Mouse (Mus musculus) layer of hippocampus, postnatal 10 days (tissue): ENCODE data around the gene Lrrfip2. TPM values are rescaled to one million over a fixed set of nuclear protein-coding genes. Genes with fewer than 3 reads are reported as not detected.
A peak's percentile ranks its signal among the peaks of the same experiment; 100 is the strongest.

Source experiments
- DNase-seq, 2 experiments: peaks; one replicate each; pipeline ENCODE4 v3.0.0; 2021; ENCODE audit warnings: low spot score in 2 of 2
- total RNA-seq, 2 experiments: library from RNA; stranded (reverse); gene quantifications; 2 replicates each; pipeline ENCODE4 v1.2.3; 2021

Lrrfip2 gene
- total RNA-seq, 2 experiments from 2014 or later: 29.1 to 30.2 TPM

DNA sequence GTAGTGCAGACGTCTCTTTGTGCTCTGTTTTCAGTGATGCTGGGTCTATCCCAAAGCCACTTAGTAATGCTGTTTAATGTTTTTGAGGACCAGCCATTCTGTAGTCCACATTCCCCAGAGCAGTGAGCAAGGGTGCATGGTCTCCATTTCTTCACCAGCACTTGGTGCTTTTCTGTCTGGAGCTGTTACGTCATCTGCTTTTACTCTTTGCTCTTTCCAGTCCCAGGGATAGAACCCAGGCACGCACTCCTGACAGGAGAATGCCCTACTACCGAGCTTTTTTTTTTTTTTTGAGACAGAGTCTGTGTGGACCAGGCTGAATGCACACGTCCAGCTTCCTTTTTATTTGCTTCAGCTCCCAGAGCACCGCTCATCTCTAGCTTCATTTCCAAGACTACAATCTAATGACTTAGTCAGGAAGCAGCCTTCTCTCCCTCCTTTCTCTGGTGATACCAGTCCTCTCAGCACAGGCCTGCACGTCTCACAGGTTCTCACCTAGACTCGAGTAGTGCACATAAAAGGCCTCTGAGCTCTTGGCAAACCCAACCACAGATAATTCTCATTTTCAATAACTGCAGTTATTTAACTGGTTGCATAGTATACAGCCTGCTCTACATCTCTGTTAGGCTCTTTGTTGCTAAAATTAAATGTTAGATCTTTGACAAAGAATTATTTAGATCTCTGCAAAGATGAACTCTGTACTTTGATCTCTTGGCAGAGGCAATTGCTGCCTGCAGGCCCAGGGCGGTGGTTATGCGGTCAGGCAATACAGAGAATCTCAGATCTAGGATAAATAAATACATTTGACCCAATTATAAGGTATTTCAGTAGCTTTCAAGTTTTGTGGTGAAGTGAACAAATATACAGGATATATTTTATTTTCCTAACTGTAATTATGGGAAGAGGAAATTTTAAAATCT lies 94.0 kb downstream of the Lrrfip2 start:
- no peak for DNase-seq

DNA sequence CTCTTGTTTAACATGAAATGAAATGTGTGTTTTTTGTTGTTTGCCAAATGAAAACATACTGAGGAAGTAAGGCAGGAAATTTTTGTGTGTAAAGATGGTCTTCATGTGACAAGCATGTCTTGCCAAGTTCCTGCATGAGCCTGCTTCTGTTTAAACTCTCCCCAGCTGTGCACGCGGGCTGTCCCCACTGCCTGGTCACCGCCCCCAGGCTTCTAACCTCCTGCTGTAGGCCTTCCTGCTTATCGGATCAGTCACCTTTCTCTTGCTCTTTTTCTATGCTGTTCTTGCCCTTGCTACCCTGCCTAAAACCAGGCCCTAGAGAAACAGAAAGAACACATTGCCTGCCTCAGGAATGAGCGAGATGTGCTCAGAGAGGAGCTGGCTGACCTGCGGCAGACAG lies 96.1 kb downstream of the Lrrfip2 start:
- no peak for DNase-seq

DNA sequence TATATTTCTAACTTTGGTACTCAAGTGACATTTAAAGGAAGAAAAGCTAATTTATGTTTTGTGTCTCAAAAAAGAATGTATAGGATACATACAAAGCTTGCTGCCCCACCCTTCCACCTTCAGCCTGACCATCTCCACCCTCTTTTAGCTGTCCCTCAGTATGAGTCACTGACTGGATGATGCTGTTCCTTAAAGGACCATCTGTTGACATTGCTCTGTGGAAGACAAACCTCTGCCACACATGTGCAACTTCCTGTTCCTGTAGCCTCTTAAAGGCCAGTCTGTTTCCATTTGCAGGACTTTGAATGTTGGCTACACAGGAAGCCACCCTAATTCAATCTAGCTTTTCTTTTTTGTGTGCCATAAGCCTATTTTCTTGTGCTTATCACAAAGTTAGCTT lies 99.0 kb downstream of the Lrrfip2 start:
- DNase-seq: no peak

DNA sequence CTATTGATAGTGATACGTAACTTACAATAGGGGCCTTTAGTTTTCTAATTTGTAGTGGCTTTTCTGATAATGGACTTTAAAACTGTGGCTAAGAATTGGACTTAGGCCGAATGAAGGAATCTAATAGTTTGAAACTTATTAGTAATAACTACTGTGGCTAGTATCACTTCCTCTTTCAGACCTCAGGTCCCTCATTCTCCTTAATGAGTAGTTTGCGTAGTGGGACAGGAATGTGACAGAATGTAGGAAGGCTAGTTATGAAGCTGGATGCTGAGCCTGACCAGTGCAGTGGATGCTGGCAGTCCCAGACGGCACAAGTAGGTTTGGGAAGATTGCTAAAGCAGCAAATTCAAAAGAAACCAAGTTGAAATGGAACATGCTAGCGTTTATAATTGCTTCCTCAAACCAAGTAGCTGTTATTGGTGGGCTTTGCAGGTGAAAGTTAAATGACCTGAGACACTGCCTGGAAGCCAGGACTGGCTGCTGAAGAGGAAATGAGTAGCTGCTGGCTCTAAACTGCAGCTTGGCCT lies 103.2 kb downstream of the Lrrfip2 start:
- no peak for DNase-seq

DNA sequence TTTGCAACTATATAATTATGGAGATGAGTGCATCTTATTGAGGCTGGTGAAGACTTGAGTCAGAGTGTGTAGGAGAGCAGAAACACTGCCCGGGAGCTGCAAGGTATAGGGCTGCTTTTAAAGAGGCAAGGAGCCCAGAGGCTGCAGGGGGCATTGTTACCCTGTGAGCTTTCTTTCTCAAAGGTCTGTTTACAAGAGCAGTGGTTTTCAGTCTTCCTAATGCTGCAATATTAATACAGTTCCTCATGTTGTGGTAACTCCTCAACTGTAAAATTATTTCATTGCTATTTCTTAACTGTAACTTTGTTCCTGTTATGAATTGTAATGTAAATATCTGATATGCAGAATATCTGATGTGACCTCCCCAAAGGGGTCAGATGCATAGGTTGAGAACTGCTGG lies 104.2 kb downstream of the Lrrfip2 start:
- no peak for DNase-seq

DNA sequence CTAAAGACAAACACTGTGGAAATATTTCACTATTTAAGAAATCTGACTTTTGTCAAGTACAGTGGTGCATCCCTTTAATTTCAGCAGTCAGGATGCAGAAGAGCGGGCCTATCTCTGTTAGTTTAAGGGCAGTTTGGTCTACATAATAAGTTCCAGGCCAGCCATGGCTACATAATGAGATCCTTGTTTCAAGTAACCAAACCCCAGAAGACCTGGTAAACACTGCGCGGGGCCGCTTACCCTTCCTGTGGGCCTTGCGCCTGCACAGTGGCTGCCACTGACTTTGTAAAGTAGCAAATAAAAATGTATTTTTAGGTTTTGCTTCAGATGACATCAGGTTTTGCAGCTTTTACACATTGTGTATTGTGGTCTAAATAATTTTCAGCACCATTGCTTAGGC lies 106.0 kb downstream of the Lrrfip2 start:
- no peak for DNase-seq

DNA sequence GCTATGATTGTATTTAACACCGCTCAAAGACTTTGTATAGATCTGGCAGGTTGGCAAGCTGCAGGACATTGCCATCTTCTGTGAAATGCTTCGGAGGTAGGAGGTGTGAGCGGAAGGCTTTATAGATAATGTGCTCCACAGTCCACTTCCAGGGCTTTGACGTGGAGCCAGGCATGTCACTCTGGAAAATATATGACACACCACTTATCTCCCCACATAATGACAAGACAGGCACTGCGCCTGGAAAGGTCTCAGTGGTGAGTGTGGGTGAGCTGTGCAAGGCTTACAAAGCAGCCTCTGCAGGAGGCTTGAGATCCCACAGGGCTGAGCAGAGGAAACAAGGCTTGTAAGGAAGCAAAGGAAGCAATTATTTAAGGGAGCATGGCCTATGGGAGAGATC lies 111.1 kb downstream of the Lrrfip2 start:
- no peak for DNase-seq

DNA sequence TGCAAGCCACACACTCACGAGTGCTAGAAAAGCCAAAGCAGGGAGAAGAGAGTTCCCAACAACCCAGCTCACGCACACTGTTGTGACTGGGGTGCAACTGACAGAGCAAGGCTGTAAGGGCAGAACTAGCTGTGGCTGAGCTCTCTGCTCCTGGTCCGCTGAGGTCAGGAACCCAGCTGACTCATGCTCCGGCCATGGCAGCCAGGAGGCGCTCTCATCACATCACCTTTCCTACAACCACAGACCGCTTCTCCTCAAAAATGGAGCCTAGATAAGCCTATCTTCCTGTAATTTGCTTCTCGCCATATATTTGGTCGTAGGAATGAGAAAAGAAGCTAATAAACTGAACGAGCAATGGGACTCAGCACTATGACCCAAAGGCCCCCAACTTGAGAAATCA lies 117.3 kb downstream of the Lrrfip2 start:
- no peak for DNase-seq

DNA sequence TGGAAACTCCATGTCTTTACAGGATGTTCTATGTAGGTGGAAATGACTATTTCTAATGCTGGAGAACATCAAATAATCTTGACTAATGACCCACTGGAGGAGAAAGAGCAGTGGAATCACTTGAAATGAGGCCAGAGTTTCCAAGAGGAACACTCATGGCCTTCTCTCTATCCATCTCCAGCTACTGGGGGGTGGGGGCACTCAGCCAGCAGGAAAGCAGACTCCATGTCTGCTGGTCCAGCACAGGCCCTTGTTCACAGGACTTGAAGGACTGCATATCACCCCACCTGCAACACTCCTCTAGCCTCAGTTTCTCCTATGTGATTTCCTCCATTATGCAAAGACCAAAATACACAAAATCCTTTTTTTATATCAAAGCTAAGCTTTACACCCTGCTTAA lies 120.3 kb downstream of the Lrrfip2 start:
- DNase-seq: no peak

DNA sequence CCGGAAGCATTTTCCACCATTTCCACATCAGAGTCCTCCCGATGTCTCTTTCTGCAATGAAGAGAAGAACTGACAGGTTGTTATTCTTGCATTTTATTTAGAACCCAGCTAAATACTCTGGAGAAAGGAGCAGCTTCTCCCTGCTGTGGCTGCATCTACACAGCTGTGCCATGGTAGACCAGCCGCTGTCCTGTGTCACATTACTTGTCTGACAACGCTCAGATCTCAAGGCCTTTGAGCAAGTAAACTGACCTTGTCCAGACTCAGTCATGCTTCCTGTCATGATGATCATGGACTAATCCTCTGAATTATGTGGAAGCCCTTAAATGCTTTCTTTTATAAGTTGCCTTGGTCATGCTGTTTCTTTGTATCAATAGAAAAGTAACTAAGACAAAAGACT lies 122.4 kb downstream of the Lrrfip2 start:
- DNase-seq: no peak

DNA sequence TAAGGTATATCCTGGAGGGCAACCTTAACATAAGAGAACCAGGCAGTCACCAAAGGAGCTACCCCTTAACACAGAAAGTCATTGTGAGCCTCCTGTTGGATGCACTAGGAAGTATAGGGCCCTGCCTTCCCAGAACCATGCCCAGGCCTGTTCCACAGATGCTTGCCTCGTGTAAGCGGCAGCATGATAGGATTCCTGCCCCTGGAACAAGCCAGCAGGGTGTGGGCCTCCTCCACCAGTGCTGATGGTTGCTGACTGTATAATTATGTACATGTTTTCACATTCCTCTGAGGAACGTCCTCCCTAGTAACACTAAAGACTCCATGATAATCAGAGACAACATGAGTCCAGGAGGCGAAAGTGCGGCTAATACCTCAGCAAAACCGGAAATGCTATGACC lies 126.0 kb downstream of the Lrrfip2 start:
- DNase-seq: no peak

DNA sequence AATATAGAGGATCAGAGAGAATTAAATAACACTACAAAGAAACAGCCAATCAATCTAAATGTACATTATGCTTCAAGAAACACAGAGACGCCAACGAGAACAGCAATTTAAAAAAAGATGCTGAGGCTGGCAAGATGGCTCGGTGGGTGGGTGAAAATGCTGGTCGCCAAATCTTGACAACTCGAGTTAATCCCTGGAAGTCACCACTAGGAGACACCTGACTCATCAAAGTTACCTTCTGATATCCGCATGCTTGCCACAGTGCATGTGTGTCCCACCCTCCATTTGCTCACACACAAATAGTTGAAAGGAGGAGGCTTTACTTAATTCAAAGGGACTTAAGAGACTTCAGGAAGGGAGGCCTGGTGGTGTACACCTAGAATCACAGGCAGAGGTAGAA lies 128.2 kb downstream of the Lrrfip2 start:
- no peak for DNase-seq

DNA sequence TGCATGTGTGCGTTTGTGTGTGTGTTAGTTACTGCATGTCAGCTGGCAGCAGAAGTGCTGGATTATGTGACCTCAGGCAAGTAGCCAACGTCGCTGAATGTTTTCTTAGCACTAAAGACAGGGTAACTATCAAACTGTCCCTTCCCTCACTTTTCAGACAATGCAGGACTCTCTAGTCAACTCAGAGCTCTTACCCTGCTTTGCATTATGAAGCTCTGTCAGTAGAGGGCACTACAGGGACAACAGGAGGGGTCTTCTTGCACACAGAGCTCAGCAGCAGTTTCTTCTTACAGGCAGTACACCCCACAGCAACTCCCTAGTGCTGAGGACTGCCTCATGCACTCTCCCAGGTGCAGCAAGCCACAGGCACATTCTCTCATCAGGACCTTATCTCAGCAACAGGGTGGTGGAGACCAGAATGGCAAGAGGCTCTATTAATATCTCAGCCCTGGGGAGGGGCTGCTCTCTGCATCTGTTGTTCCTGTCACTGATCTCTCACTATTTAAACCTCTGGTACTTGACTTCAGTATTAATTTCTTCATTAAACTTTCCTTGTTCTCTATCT lies 130.4 kb downstream of the Lrrfip2 start:
- DNase-seq: peak; percentile 27 to 30

DNA sequence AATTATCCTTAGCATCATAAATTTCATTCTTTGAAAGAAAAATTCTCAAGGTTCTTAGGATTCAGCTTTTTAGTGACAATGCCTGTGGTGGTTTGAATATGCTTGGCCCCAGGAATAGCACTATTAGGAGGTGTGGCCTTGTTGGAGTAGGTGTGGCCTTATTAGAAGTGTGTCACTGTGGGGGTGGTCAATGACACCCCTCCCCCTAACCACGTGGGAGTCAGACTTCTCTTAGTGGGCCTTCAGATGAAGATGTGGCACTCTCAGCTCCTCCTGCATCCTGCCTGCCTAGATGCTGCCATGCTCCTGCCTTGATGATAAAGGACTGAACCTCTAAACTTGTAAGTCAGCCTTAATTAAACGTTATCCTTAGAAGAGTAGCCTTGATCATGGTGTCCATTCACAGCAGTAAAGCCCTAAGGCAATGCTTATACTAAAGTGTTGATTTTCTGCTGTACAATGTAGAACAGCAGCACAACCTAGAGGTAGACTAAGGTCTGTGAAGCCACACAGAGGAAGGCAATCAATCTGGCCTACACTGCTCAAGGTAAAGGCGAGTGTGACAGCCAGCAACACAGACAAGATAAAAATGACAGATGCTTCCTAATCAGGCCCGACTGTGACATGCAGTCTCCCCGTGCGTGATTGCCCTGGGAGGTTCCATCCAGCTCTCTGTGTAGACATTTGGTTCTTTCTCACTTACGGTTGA lies 134.9 kb downstream of the Lrrfip2 start:
- no peak for DNase-seq

DNA sequence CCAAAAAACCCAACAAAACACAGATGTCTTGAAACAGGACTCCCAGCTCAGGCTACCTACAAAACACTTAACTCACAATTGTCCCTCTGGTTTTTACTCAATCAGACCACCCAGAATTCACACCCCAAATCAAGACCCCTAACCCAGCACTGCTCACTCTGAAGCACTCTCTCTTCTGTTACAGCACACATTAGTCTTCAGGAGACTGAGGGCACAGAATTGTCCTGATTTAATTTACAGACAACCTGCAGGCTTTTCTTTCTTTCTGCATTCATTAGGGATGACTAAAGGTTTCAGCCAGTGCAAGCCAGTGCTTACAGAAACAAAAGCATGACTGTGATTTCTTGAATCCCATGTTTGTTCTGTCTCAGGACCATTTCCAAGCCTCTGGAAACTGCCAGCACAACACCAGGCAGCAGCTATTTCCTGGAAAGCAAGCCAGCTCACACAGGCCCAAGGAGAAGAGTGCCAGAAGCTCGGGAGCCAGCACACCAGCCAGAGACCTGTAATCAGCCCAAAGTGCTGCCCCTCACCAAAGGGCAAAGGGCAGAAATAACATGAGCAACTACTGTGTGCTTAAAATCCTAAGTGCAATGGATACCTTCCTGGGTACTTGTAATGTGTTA lies 143.1 kb downstream of the Lrrfip2 start:
- peak; percentile 42 to 57 for DNase-seq

DNA sequence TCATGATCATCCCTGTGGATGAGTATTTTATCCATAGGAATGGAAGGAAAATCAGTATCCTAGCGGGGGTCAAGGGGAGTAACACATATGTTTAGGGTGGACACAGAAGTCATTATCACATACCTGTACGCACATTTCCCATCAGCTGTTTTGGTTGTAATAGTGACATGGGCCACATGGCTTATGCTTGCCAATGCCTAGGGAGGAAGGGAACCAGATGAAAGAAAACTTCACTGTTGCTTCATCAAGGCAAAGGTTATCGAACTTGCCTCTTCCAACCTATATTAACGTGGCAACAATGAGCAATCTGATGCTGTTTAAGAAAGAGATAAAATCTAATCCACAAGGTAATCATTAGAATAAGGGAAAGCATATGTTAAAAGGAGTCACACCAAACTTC lies 144.0 kb downstream of the Lrrfip2 start:
- DNase-seq: no peak

DNA sequence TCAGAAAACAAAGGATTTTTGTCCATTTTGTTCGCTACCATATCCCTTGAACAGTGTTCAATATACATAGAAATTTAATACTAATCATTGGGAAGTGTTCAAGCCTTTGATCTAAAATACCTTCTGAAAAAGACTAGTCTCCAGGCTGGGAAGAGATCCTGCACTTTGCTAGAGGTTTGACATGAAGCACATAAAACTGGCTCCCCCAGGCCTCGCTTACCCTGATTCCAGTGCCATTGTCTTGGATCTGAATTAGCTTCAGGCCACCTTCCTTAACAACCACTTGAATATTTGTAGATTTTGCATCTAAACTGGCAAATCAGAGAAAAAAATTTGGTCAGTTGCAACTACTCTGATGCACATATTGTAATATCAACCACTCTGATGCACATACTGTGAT lies 150.6 kb downstream of the Lrrfip2 start:
- no peak for DNase-seq

DNA sequence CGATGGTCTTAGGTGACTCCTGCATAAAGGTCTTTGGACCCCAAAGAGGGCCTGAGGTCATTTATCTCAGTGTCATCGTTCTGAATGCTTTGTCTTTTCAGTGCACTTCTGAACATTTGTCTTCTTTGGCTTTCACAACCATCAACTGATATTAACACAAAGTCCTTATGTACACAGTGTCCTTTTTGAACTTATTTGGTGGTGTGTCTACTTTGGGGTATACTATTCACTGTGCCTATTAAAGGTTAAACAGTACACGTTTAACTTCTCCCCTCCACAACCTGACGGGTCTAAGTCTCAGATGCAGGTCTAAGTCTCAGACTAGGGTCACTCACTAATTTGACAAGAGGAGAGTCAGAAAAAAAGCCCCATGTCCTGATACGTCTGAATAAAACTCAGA lies 153.2 kb downstream of the Lrrfip2 start:
- no peak for DNase-seq

DNA sequence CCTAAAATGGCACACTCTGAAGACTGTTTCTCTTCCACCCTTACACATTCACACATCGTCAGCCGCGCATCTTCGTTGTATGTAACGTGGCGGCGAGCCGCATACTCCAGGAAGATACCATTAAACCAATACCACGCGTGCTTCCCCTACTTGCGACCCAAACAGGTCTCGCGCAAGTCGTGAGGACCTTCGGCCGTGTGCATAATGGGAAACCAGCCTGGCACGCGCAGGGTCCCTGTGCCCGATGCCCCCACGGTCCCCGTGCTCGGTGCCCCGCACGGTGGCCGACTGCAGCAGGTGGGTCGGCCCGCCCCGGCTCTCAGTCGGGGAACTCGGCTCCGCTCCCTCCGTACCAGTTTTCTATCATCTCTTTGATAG lies 153.7 kb downstream of the Lrrfip2 start:
- DNase-seq: no peak

DNA sequence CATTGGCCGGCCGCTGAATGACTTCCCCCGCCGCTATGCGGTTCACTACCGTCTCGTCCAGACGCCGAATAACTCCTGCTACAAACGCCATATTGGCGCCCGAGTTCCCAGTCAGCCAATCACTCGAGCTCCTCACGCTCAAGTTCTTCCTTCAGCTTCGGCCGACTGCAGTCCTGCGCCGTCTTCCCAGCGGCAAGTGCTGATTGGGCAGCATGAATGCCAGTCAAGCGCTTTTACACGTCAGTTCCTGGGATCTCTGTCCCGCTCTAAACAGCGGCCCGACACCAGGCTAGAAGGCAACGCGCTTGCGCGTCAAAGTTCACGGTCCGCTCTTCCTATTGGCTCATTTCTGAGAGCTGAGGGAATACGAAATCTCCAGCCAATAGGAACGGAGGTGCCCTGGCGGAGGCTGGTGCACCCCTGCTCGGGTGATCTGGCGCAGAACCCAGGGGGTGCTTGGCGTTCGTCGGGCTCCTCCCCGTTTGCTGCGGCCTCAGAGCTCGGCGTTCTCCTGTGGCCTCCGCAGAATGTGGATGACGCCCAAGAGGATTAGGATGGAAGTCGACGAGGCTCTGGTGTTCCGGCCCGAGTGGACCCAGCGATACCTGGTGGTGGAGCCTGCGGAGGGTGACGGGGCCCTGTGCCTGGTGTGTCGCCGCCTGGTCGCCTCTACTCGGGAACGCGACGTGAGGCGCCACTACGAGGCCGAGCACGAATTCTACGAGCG lies 154.2 kb downstream of the Lrrfip2 start, which contains the start of the genes Mlh1 and Epm2aip1:
Gene Mlh1, minus strand, starts transcription at position 358 of the 727 bp plus-strand sequence.
Gene Epm2aip1, plus strand, starts transcription at position 496 of the 727 bp plus-strand sequence.
- DNase-seq: peak; percentile 99

DNA sequence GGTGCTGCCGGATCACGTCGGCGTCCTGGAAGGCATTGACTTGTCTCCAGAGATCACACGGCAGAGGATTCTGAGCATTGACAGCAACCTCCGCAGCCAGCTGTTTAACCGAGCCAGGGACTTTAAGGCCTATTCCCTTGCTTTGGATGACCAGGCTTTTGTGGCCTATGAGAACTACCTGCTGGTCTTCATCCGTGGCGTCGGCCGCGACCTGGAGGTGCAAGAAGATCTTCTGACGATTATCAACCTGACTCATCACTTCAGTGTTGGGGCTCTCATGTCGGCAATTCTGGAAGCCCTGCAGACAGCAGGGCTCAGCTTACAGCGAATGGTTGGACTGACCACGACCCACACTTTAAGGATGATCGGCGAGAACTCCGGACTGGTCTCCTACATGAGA lies 155.0 kb downstream of the Lrrfip2 start:
- no peak for DNase-seq
